8 mouse cellular contexts compared by ENCODE assay signal in genomic region chr8:120300601-120301141, GRCm38 (mm10).
A peak's percentile ranks its signal among the peaks of the same experiment; 100 is the strongest.
DNase-seq lines count a peak whose midpoint lies in the region; ATAC-seq lines count a peak whose summit lies in the region.

No protein-coding gene starts in this region.

- peaks cover 61% of the 10 kb centered on the region for H3K4me1 ChIP-seq in forebrain, embryonic 15.5 days

- WGBS in forebrain, embryonic 15.5 days = 2% methylated on average over 13 of the region's 13 CpGs

- peak overlapping the region; percentile 12; the same call in 1 of the 2 replicates for H3K4me2 ChIP-seq in forebrain, embryonic 15.5 days (replicated peaks)

- H3K27ac ChIP-seq in forebrain, embryonic 15.5 days (replicated peaks) = peak overlapping the region; percentile 62

- peak; percentile 88 for DNase-seq in MN1 (ENCODE audit: low spot score)
- peak; percentile 80 to 88 for DNase-seq in cerebellum, adult 18-20 months
- peak; percentile 71 to 88 for DNase-seq in layer of hippocampus, postnatal 25 days (ENCODE audit: extremely low spot score in 1 of 2, low spot score in 1 of 2)
- DNase-seq in lung, postnatal 25 days (ENCODE audit: low spot score) = peak; percentile 63
- DNase-seq in retina, embryonic 14.5 days (ENCODE audit: low spot score) = peak; percentile 82
- peak; percentile 87 for DNase-seq in thymus, postnatal 25 days

- H3K4me3 ChIP-seq in forebrain, embryonic 15.5 days = no peak overlapping the region

- H3K27me3 ChIP-seq in forebrain, embryonic 15.5 days = no peaks in the 10 kb centered on the region

- H3K36me3 ChIP-seq in forebrain, embryonic 15.5 days = no peaks in the 10 kb centered on the region

- peak; percentile 52 for ATAC-seq in forebrain, embryonic 15.5 days (replicated peaks)
- ATAC-seq in hematopoietic stem cell, adult 5-6 weeks (replicated peaks in 1 of 2; ENCODE audit: insufficient read depth in 1 of 2, low FRiP score in 2 of 2, low TSS enrichment in 1 of 2, low read depth in 1 of 2, poor library complexity in 2 of 2, severe bottlenecking in 2 of 2) = peak; percentile 91 to 93

- 0 out of 2 replicates have a peak overlapping the region, but pooled peaks have one; percentile 1 for H3K9ac ChIP-seq in forebrain, embryonic 15.5 days (replicated peaks)

- H3K9me3 ChIP-seq in forebrain, embryonic 15.5 days = no peaks in the 10 kb centered on the region
